Mouse (Mus musculus): ENCODE measurements around the gene Adamts6. TPM values are rescaled to one million over a fixed set of nuclear protein-coding genes. Genes with fewer than 3 reads are reported as not detected.

The Adamts6 gene
- total and polyA plus RNA-seq, 2 experiments from 2014 or later: 0.38 to 4.6 TPM

- ATAC-seq (ENCODE audit: low FRiP score) (peak; percentile 12; the same call in 1 of the 2 replicates), DNase-seq (ENCODE audit: low spot score) (no peak)
- Histone ChIP-seq H3K27ac (ENCODE audit: low read depth, low read length) (peak overlapping the region; percentile 77), H3K9me3 (ENCODE audit: low read length) (no peaks in the 10 kb centered on the region), H3K36me3 (ENCODE audit: insufficient read depth, low read length) (no peaks in the 10 kb centered on the region), H3K4me3 (ENCODE audit: low read depth, low read length) (peak overlapping the region; percentile 34), H3K4me2 (ENCODE audit: low read depth, low read length, poor library complexity, severe bottlenecking) (peak overlapping the region; percentile 54), H3K9ac (replicated peaks; ENCODE audit: low read length, poor library complexity, severe bottlenecking) (peak overlapping the region; percentile 69), H3K27me3 (ENCODE audit: insufficient read depth, low read length) (no peaks in the 10 kb centered on the region), H3K4me1 (ENCODE audit: insufficient read depth, low read length) (no peaks in the 10 kb centered on the region)
- peak; percentile 51 for TF ChIP-seq CTCF (IDR thresholded peaks at IDR 0.05)
- 45% methylated on average over 15 of the region's 15 CpGs for WGBS
These were observed 230.1 kb downstream of the Adamts6 start for GRCm38 (mm10) chr13:104517638-104518311.

- TF ChIP-seq CTCF (IDR thresholded peaks at IDR 0.05): no peak
These were observed 230.8 kb downstream of the Adamts6 start for GRCm38 (mm10) chr13:104518312-104519005.

GRCm38 (mm10) chr13:104519006-104519695 is 231.5 kb downstream of the Adamts6 start:
- H3K36me3 ChIP-seq (ENCODE audit: insufficient read depth, low read length): no peaks in the 10 kb centered on the region
- H3K4me2 ChIP-seq (ENCODE audit: low read depth, low read length, poor library complexity, severe bottlenecking): peak overlapping the region; percentile 54
- H3K9ac ChIP-seq (replicated peaks; ENCODE audit: low read length, poor library complexity, severe bottlenecking): 0 out of 2 replicates have a peak overlapping the region, but pooled peaks have one; percentile 33
- no peak for TF ChIP-seq CTCF (IDR thresholded peaks at IDR 0.05)
- no peaks in the 10 kb centered on the region for H3K27me3 ChIP-seq (ENCODE audit: insufficient read depth, low read length)
- H3K9me3 ChIP-seq (ENCODE audit: low read length): no peaks in the 10 kb centered on the region
- 23% methylated on average over 14 of the region's 14 CpGs for WGBS
- peak overlapping the region; percentile 34 for H3K4me3 ChIP-seq (ENCODE audit: low read depth, low read length)
- H3K4me1 ChIP-seq (ENCODE audit: insufficient read depth, low read length): no peaks in the 10 kb centered on the region
- DNase-seq (ENCODE audit: low spot score) (peak; percentile 86), ATAC-seq (ENCODE audit: low FRiP score) (peak; percentile 70)
- peak overlapping the region; percentile 77 for H3K27ac ChIP-seq (ENCODE audit: low read depth, low read length)

More at GRCm38 (mm10) chr13:104518312-104519005, 230.8 kb downstream of the Adamts6 start:
- Histone ChIP-seq H3K36me3 (ENCODE audit: insufficient read depth, low read length) (no peaks in the 10 kb centered on the region), H3K4me3 (ENCODE audit: low read depth, low read length) (peak overlapping the region; percentile 34), H3K27me3 (ENCODE audit: insufficient read depth, low read length) (no peaks in the 10 kb centered on the region), H3K4me1 (ENCODE audit: insufficient read depth, low read length) (no peaks in the 10 kb centered on the region), H3K27ac (ENCODE audit: low read depth, low read length) (peak overlapping the region; percentile 77), H3K9ac (replicated peaks; ENCODE audit: low read length, poor library complexity, severe bottlenecking) (peak overlapping the region; percentile 69), H3K9me3 (ENCODE audit: low read length) (no peaks in the 10 kb centered on the region), H3K4me2 (ENCODE audit: low read depth, low read length, poor library complexity, severe bottlenecking) (peak overlapping the region; percentile 54)
- DNase-seq (ENCODE audit: low spot score) (peak; percentile 96), ATAC-seq (ENCODE audit: low FRiP score) (peak; percentile 96)
- 4% methylated on average over 19 of the region's 19 CpGs for WGBS

- Histone ChIP-seq H3K4me3 (ENCODE audit: low read depth, low read length) (no peak overlapping the region), H3K4me2 (ENCODE audit: low read depth, low read length, poor library complexity, severe bottlenecking) (no peak overlapping the region), H3K9me3 (ENCODE audit: low read length) (no peaks in the 10 kb centered on the region), H3K27ac (ENCODE audit: low read depth, low read length) (no peak overlapping the region), H3K27me3 (ENCODE audit: insufficient read depth, low read length) (no peaks in the 10 kb centered on the region), H3K9ac (replicated peaks; ENCODE audit: low read length, poor library complexity, severe bottlenecking) (no peak overlapping the region), H3K36me3 (ENCODE audit: insufficient read depth, low read length) (no peaks in the 10 kb centered on the region), H3K4me1 (ENCODE audit: insufficient read depth, low read length) (no peaks in the 10 kb centered on the region)
- no peak for ATAC-seq (ENCODE audit: low FRiP score)
- WGBS: 93% methylated on average over 4 of the region's 4 CpGs
- DNase-seq (ENCODE audit: low spot score): no peak
- TF ChIP-seq CTCF (IDR thresholded peaks at IDR 0.05): no peak
These were observed 232.3 kb downstream of the Adamts6 start for GRCm38 (mm10) chr13:104519981-104520380.

- no peaks in the 10 kb centered on the region for H3K9me3 ChIP-seq (ENCODE audit: low read length)
- WGBS: 89% methylated on average over 3 of the region's 3 CpGs
- TF ChIP-seq CTCF (IDR thresholded peaks at IDR 0.05): no peak
- no peak overlapping the region for H3K9ac ChIP-seq (replicated peaks; ENCODE audit: low read length, poor library complexity, severe bottlenecking)
- ATAC-seq (ENCODE audit: low FRiP score) (no peak), DNase-seq (ENCODE audit: low spot score) (no peak)
- no peak overlapping the region for H3K27ac ChIP-seq (ENCODE audit: low read depth, low read length)
- H3K4me2 ChIP-seq (ENCODE audit: low read depth, low read length, poor library complexity, severe bottlenecking): no peak overlapping the region
- H3K4me3 ChIP-seq (ENCODE audit: low read depth, low read length): no peak overlapping the region
- H3K27me3 ChIP-seq (ENCODE audit: insufficient read depth, low read length): no peaks in the 10 kb centered on the region
- no peaks in the 10 kb centered on the region for H3K4me1 ChIP-seq (ENCODE audit: insufficient read depth, low read length)
- no peaks in the 10 kb centered on the region for H3K36me3 ChIP-seq (ENCODE audit: insufficient read depth, low read length)
These were observed 232.8 kb downstream of the Adamts6 start for GRCm38 (mm10) chr13:104520461-104520860.

Data from midbrain, postnatal 0 days (tissue).